ENCODE assay signal across 10 mouse cellular contexts in genomic region chr6:129036890-129037463, GRCm38 (mm10). TPM values are rescaled to one million over a fixed set of nuclear protein-coding genes. Genes with fewer than 3 reads are reported as not detected.
DNase-seq lines count a peak whose midpoint lies in the region; ATAC-seq lines count a peak whose summit lies in the region.
"Had no signal": no experiment of that assay in that cellular context is flagged by ENCODE, and none has a peak within 500 bp of the region (broad histone marks: within the 10 kb centered on the region; RNA-seq: fewer than 3 reads in every experiment).

No protein-coding gene starts in this region.

- no peaks in the 10 kb centered on the region for H3K27me3 ChIP-seq in splenic B cell, adult 2 months (ENCODE audit: control insufficient read depth, insufficient read depth, low read length, poor library complexity, severe bottlenecking)

- ATAC-seq in inflammation-experienced regulatory T-cells, adult 6 months, result peak; percentile 80
- ATAC-seq: intestine, embryonic 16.5 days had no signal

- DNase-seq in 416B (ENCODE audit: low read depth), result peak; percentile 86
- DNase-seq in CD4-positive helper T cell, adult 2 months (ENCODE audit: low read depth, low spot score), result peak; percentile 74
- peak; percentile 55 for DNase-seq in splenic B cell, adult 2 months (ENCODE audit: low read depth, low spot score)
- no peak for DNase-seq in kidney, postnatal 4 days
- no peak for DNase-seq in adrenal gland, adult 18-20 months (ENCODE audit: low spot score in 2 of 2)
- no peak for DNase-seq in cerebellum, postnatal 4 days (ENCODE audit: low spot score in 2 of 2)

- H3K36me3 ChIP-seq in splenic B cell, adult 2 months (ENCODE audit: control insufficient read depth, insufficient read depth, low read length, poor library complexity, severe bottlenecking), result no peaks in the 10 kb centered on the region

RNA-seq across cellular contexts. Expression of gene Klrb1f, which starts 8.7 kb away (rescaled TPM):
- polyA plus RNA-seq in inflammation-experienced regulatory T-cells, adult 6 months (2017; shearing (Covaris generic)), result 1 to 10 TPM; 1.5 to 9.2 (median 5.2) TPM
- under 1 TPM in 1 of 2 experiments, not detected in 1; 0.16 TPM for total RNA-seq in adrenal gland, adult 18-20 months (2021)
- total RNA-seq: heart, adult 2 months; heart, postnatal 25 days had no signal

Comparison
In these comparisons a context has a peak if more than half of its experiments do, and no peak if none do; other contexts are left out.
1. DNase-seq: peak in 416B (single experiment), CD4-positive helper T cell, adult 2 months (single experiment) and splenic B cell, adult 2 months (single experiment); none in kidney, postnatal 4 days (0 of 2), adrenal gland, adult 18-20 months (0 of 2) and cerebellum, postnatal 4 days (0 of 2).